Mouse (Mus musculus): ENCODE data around the gene Tmem192. TPM values are rescaled to one million over a fixed set of nuclear protein-coding genes. Genes with fewer than 3 reads are reported as not detected.
"Not testable (repeated sequence)": the region's sequence is repeated elsewhere in the genome, so short reads cannot be mapped to it uniquely, and the experiment has no call there.

Tmem192 gene
- polyA plus RNA-seq, 1 experiment from 2014 or later, result 34.4 TPM

DNA sequence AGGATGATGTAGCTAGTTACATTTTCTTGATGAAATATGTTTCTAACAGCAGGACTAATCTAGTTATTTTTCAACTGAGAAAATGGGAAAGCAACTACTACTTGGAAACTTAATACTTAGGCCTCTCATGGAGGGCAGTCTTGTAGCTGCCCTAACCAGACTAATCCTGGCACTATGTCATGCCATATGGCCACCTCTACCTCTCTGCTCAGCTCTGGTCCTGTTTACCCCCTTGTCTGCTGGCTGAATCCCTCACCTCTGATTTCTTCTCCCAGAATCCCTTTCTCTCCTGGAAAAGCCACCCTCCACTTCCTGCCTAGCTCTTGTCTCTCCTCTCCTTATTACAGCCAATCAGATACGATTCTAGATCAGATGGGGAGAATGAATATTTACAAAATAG is 1.4 kb downstream of the Tmem192 start:
- WGBS, result 92% methylated on average over 1 of the region's 1 CpGs
- Histone ChIP-seq H3K9me3 (ENCODE audit: low read length) (no peaks in the 10 kb centered on the region), H3K27me3 (ENCODE audit: insufficient read depth, low read length) (no peaks in the 10 kb centered on the region), H3K4me1 (ENCODE audit: insufficient read depth, low read length) (no peaks in the 10 kb centered on the region), H3K27ac (ENCODE audit: low read length) (no peak overlapping the region), H3K36me3 (ENCODE audit: insufficient read depth, low read length) (no peaks in the 10 kb centered on the region), H3K9ac (replicated peaks; ENCODE audit: low read length) (no peak overlapping the region), H3K4me3 (ENCODE audit: low read length) (no peak overlapping the region), H3K4me2 (replicated peaks; ENCODE audit: low read depth, low read length) (no peak overlapping the region)
- ATAC-seq (ENCODE audit: low FRiP score, low TSS enrichment), result no peak

DNA sequence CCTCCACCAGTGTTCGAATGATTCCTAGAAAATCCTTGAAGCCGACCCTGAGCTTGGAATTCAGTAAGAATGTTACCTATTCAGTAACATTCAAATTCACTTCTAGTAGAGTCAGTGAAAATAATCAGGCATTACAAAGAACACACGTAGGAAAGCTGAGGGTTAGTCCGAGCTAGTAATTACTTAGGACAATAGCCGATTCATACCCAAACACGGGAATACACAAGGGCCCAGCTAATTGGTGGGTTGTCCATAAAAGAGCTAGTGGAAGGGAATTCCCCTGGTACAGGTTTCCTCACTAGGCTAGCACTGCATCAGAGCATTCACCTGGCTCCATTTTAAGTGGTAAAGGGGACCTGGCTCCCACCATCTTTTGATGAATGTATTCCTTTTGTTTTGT is 5.1 kb downstream of the Tmem192 start:
- 95% methylated on average over 6 of the region's 6 CpGs for WGBS
- no peaks in the 10 kb centered on the region for H3K27me3 ChIP-seq (ENCODE audit: insufficient read depth, low read length)

DNA sequence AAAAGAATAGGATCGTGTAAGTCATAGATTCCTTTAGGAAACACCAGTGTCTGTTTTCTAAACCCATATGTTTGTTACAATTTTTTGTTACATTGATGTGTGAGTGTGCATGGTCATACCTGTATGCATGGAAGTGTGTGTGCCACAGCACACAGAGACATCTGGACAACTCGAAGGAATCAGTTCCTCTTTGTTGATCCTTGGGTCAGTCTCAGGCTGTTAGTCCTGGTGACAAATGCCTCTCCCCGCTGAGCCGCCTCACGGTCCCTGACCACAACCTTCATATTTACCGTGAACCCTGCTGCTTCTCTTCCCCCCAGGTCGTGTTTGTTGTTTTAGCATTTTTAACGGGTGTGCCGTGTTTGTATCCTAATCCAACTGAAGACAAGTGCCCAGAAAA is 12.0 kb downstream of the Tmem192 start:
- no peak overlapping the region for H3K4me2 ChIP-seq (replicated peaks; ENCODE audit: low read depth, low read length)
- WGBS, result 70% methylated on average over 9 of the region's 9 CpGs
- H3K27ac ChIP-seq (ENCODE audit: low read length), result no peak overlapping the region
- H3K9me3 ChIP-seq (ENCODE audit: low read length), result no peaks in the 10 kb centered on the region
- no peaks in the 10 kb centered on the region for H3K4me1 ChIP-seq (ENCODE audit: insufficient read depth, low read length)
- no peak overlapping the region for H3K9ac ChIP-seq (replicated peaks; ENCODE audit: low read length)
- no peaks in the 10 kb centered on the region for H3K27me3 ChIP-seq (ENCODE audit: insufficient read depth, low read length)
- H3K36me3 ChIP-seq (ENCODE audit: insufficient read depth, low read length), result peaks cover 15% of the 10 kb centered on the region
- no peak overlapping the region for H3K4me3 ChIP-seq (ENCODE audit: low read length)
- no peak for ATAC-seq (ENCODE audit: low FRiP score, low TSS enrichment)

More for the DNA sequence above, 5.1 kb downstream of the Tmem192 start:
- no peaks in the 10 kb centered on the region for H3K36me3 ChIP-seq (ENCODE audit: insufficient read depth, low read length)
- H3K9me3 ChIP-seq (ENCODE audit: low read length), result no peaks in the 10 kb centered on the region
- H3K4me2 ChIP-seq (replicated peaks; ENCODE audit: low read depth, low read length), result no peak overlapping the region
- H3K4me1 ChIP-seq (ENCODE audit: insufficient read depth, low read length), result no peaks in the 10 kb centered on the region
- H3K27ac ChIP-seq (ENCODE audit: low read length), result no peak overlapping the region
- no peak overlapping the region for H3K4me3 ChIP-seq (ENCODE audit: low read length)
- no peak for ATAC-seq (ENCODE audit: low FRiP score, low TSS enrichment)
- no peak overlapping the region for H3K9ac ChIP-seq (replicated peaks; ENCODE audit: low read length)

DNA sequence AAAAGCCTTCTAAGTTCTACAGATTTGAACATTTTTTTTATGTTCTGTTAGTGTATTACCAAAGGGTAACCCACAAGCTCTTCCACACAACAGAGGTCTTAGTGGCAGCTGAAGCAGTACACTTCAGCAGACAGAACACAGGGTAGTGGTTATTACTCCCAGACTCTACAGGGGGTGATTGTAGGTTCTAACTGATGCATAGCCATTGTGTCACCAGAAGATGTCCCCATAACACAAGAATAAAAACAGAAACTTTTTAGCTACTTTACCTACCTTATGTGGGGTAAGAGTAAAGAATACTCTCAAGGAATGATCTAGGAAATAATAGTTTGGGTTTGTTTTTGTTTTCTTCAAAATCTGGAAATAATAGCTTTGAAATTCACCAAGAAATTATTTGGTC is 15.9 kb downstream of the Tmem192 start:
- Histone ChIP-seq H3K27me3 (ENCODE audit: insufficient read depth, low read length) (no peaks in the 10 kb centered on the region), H3K9ac (replicated peaks; ENCODE audit: low read length) (no peak overlapping the region), H3K4me1 (ENCODE audit: insufficient read depth, low read length) (no peaks in the 10 kb centered on the region), H3K36me3 (ENCODE audit: insufficient read depth, low read length) (peaks cover 21% of the 10 kb centered on the region), H3K4me2 (replicated peaks; ENCODE audit: low read depth, low read length) (no peak overlapping the region), H3K9me3 (ENCODE audit: low read length) (no peaks in the 10 kb centered on the region), H3K27ac (ENCODE audit: low read length) (no peak overlapping the region), H3K4me3 (ENCODE audit: low read length) (no peak overlapping the region)
- ATAC-seq (ENCODE audit: low FRiP score, low TSS enrichment), result no peak

DNA sequence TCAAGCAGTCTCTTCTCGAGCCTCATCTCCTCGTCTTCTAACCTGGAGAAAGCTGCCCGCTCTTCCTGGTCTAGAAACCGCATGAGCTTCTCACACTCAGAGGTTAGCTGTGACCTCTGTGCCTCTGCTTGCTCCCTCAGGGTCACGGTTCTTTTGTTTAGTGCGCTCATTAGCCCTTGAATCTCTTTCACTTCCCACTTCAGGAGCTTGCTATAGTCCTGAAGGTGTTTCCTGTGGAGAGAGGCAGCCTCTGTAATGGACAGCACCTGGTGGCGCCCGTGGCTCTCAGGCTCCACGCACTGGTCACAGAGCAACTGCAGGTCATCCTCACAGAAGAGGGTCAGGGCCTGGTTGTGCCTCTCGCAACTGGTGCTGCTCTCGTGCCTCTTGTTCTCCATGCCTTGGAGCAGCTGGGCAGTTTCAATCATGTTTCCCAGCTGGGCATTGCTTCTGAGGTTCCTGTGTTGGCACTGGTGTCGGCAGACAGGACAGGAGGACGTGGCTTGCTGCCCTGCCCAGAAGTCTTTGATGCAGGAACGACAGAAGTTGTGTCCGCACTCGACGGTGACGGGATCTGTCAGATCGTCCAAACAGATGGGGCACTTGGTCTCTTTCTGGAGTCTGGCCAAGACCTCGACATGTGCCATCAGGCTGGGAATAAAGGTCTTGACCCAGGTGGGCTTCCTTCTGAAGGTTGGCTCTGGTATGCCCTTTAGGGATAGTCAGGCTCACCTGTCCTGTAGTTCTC is 36.3 kb downstream of the Tmem192 start:
- H3K9me3 ChIP-seq (ENCODE audit: low read length), result no peaks in the 10 kb centered on the region
- H3K4me1 ChIP-seq (ENCODE audit: insufficient read depth, low read length), result no peaks in the 10 kb centered on the region
- 75% methylated on average over 20 of the region's 20 CpGs for WGBS
- no peak for ATAC-seq (ENCODE audit: low FRiP score, low TSS enrichment)
- H3K9ac ChIP-seq (replicated peaks; ENCODE audit: low read length), result no peak overlapping the region
- no peak overlapping the region for H3K4me2 ChIP-seq (replicated peaks; ENCODE audit: low read depth, low read length)
- no peaks in the 10 kb centered on the region for H3K36me3 ChIP-seq (ENCODE audit: insufficient read depth, low read length)
- no peak overlapping the region for H3K27ac ChIP-seq (ENCODE audit: low read length)
- H3K4me3 ChIP-seq (ENCODE audit: low read length), result no peak overlapping the region
- no peaks in the 10 kb centered on the region for H3K27me3 ChIP-seq (ENCODE audit: insufficient read depth, low read length)

DNA sequence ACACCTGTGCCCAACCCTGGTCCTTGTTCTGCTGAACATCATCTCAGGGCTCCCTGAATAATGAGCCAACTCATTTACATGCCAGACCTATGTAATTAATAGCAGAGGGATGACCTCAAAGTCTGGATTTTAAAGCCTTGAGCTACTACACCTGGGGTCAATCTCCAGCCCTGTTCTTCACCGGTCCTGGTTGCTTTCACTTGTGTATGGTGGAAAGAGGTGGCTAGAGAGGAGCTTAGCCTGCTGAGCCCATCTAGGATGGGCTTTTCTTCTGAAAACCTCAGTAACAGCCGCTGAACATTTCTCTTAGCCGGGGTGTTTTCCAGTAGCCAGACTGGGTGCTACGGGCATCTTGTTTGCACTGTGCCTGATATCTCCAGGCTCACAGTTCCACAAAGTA is 40.7 kb downstream of the Tmem192 start, which contains the start of gene Trim75:
Trim75 (minus strand) TSS at position 101 of the 400 bp plus-strand sequence.
- Histone ChIP-seq H3K27me3 (ENCODE audit: insufficient read depth, low read length) (no peaks in the 10 kb centered on the region), H3K9ac (replicated peaks; ENCODE audit: low read length) (no peak within 1 kb of the TSS), H3K27ac (ENCODE audit: low read length) (no peak within 1 kb of the TSS), H3K4me1 (ENCODE audit: insufficient read depth, low read length) (no peaks in the 10 kb centered on the region), H3K9me3 (ENCODE audit: low read length) (0 out of 2 replicates have a peak, but pooled peaks cover 2% of the 10 kb centered on the region), H3K4me2 (replicated peaks; ENCODE audit: low read depth, low read length) (no peak within 1 kb of the TSS), H3K4me3 (ENCODE audit: low read length) (no peak within 1 kb of the TSS), H3K36me3 (ENCODE audit: insufficient read depth, low read length) (no peaks in the 10 kb centered on the region)
- 90% methylated on average over 4 of the region's 4 CpGs for WGBS
- no peak for ATAC-seq (ENCODE audit: low FRiP score, low TSS enrichment)

DNA sequence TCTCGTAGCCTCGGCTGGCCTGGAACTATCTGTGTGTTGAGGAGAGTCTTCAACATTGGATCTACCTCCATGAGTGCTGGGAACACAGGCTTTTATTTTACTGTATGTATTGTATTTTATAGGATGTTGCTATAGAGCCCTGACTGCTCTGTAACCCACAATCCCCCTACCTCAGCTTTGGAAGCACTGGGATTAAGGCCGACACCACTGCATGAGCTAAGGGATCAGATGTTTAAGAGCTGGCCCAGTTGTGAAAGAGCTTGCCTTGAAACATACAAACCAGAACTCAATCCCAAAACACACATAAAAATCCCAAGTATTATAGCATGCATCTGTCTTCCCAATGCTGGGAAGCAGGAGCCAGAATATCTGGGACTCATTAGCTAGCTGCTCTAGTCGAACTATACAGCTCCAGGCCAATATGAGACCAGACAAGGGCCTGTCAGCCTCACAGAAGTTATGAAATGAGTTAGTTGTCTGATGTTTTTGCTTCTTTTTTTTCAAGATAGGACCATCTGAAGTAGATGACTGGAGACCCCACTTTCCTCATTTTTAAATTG is 51.9 kb downstream of the Tmem192 start:
- Histone ChIP-seq H3K4me3 (ENCODE audit: low read length) (no peak overlapping the region), H3K9ac (replicated peaks; ENCODE audit: low read length) (no peak overlapping the region), H3K27ac (ENCODE audit: low read length) (no peak overlapping the region), H3K9me3 (ENCODE audit: low read length) (no peaks in the 10 kb centered on the region), H3K4me1 (ENCODE audit: insufficient read depth, low read length) (no peaks in the 10 kb centered on the region), H3K4me2 (replicated peaks; ENCODE audit: low read depth, low read length) (no peak overlapping the region), H3K36me3 (ENCODE audit: insufficient read depth, low read length) (no peaks in the 10 kb centered on the region), H3K27me3 (ENCODE audit: insufficient read depth, low read length) (no peaks in the 10 kb centered on the region)
- no peak for ATAC-seq (ENCODE audit: low FRiP score, low TSS enrichment)
- 89% methylated on average over 4 of the region's 4 CpGs for WGBS

DNA sequence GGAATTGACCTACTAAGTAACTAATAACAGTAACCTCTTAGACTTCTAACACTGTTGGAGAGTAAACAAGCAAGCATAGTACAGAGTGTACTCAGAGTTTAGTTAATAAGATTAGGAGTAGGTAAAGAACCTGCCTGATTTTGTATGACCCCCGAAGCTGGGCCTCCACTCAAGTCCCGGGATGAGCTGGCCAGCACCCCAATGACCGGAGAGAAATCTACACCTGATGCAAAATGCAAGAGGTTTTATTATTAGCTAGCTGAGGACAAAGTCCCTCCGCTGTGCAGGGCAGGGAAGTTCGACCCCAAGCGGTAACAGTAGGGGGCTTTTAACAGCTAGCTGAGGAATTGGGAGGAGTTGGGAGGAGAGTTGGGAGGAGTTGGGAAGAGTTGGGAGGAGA is 60.6 kb downstream of the Tmem192 start:
- not testable (repeated sequence) for H3K36me3 ChIP-seq (ENCODE audit: insufficient read depth, low read length); H3K4me2 ChIP-seq (replicated peaks; ENCODE audit: low read depth, low read length); H3K27ac ChIP-seq (ENCODE audit: low read length); ATAC-seq (ENCODE audit: low FRiP score, low TSS enrichment); H3K9me3 ChIP-seq (ENCODE audit: low read length); H3K4me1 ChIP-seq (ENCODE audit: insufficient read depth, low read length); H3K4me3 ChIP-seq (ENCODE audit: low read length); H3K27me3 ChIP-seq (ENCODE audit: insufficient read depth, low read length); H3K9ac ChIP-seq (replicated peaks; ENCODE audit: low read length)
- WGBS, result 81% methylated on average over 6 of the region's 6 CpGs

DNA sequence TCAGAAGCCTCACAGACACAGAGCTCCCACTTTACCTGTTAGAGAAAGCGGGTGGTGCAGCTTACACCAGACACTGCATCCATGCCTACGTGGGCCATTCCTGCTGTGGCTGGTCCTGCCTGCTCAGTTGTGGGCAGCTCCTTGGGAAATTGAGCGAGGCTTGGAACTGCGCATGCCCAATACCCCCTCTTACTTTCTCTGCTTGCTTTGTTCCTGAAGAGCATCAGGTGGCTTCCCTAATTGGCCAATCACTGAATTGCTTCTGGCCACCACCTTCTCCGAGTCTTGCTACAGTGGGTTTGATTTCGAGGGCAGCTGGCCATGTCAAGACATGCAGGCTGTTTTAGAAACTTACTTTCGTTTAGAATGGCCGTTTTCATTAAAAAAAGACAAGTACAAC is 71.4 kb downstream of the Tmem192 start, which contains the start of the genes Trim61 and Trim60:
Trim61 (minus strand) TSS at position 101 of the 400 bp plus-strand sequence.
Trim60 (minus strand) TSS at position 162 of the 400 bp plus-strand sequence.
- no peak within 1 kb of the TSS for H3K9ac ChIP-seq (replicated peaks; ENCODE audit: low read length)
- H3K4me2 ChIP-seq (replicated peaks; ENCODE audit: low read depth, low read length), result no peak within 1 kb of the TSS
- H3K4me1 ChIP-seq (ENCODE audit: insufficient read depth, low read length), result no peaks in the 10 kb centered on the region
- H3K36me3 ChIP-seq (ENCODE audit: insufficient read depth, low read length), result no peaks in the 10 kb centered on the region
- peaks cover 6% of the 10 kb centered on the region for H3K9me3 ChIP-seq (ENCODE audit: low read length)
- H3K27ac ChIP-seq (ENCODE audit: low read length), result no peak within 1 kb of the TSS
- ATAC-seq (ENCODE audit: low FRiP score, low TSS enrichment), result no peak
- 88% methylated on average over 8 of the region's 8 CpGs for WGBS
- H3K27me3 ChIP-seq (ENCODE audit: insufficient read depth, low read length), result no peaks in the 10 kb centered on the region
- no peak within 1 kb of the TSS for H3K4me3 ChIP-seq (ENCODE audit: low read length)
